Mouse (Mus musculus): ENCODE data around the gene Tbpl1. TPM values are rescaled to one million over a fixed set of nuclear protein-coding genes. Genes with fewer than 3 reads are reported as not detected.

Tbpl1 gene
- 10 to 100 TPM; 68.2 to 69.8 TPM for total RNA-seq (2021)

- intact Hi-C loops (cut with DNase I), result loop anchor here (5.0 kb wide), 2 partner anchors 719 to 1056 kb away; partner anchors contain the start of gene Rps12
- DNase-seq (ENCODE audit: low spot score in 2 of 2), result peak; percentile 96 to 97
These were observed at the start of gene Tbpl1 for GRCm38 (mm10) chr10:22731272-22732093. Gene Tbpl1, minus strand, starts transcription at chr10:22731938.

GRCm38 (mm10) chr10:22781466-22781865, 49.7 kb upstream of the Tbpl1 start:
- intact Hi-C loops (cut with DNase I), result loop anchor here (10.0 kb wide), 1 partner anchor 983 kb away; no protein-coding TSS in a partner anchor

GRCm38 (mm10) chr10:22777939-22778338, 46.2 kb upstream of the Tbpl1 start:
- DNase-seq (ENCODE audit: low spot score in 2 of 2), result peak in 1 of 2 experiments; percentile 14

More at GRCm38 (mm10) chr10:22781466-22781865, 49.7 kb upstream of the Tbpl1 start:
- DNase-seq (ENCODE audit: low spot score in 2 of 2), result no peak

GRCm38 (mm10) chr10:22776007-22776698, 44.4 kb upstream of the Tbpl1 start:
- DNase-seq (ENCODE audit: low spot score in 2 of 2), result peak; percentile 43 to 45
- intact Hi-C loops (cut with DNase I), result loop anchor here (1.0 to 5.0 kb wide), 2 partner anchors 159 to 197 kb away; no protein-coding TSS in a partner anchor

More at GRCm38 (mm10) chr10:22777939-22778338, 46.2 kb upstream of the Tbpl1 start:
- intact Hi-C loops (cut with DNase I), result loop anchor here (1.0 to 5.0 kb wide), 2 partner anchors 161 to 303 kb away; no protein-coding TSS in a partner anchor

GRCm38 (mm10) chr10:22775456-22775855, 43.7 kb upstream of the Tbpl1 start:
- intact Hi-C loops (cut with DNase I), result loop anchor here (5.0 kb wide), 1 partner anchor 158 kb away; no protein-coding TSS in a partner anchor
- no peak for DNase-seq (ENCODE audit: low spot score in 2 of 2)

GRCm38 (mm10) chr10:22774626-22775025, 42.9 kb upstream of the Tbpl1 start:
- DNase-seq (ENCODE audit: low spot score in 2 of 2), result no peak
- intact Hi-C loops (cut with DNase I), result loop anchor here (5.0 kb wide), 1 partner anchor 157 kb away; no protein-coding TSS in a partner anchor

- intact Hi-C loops (cut with DNase I), result no loop called here
- DNase-seq (ENCODE audit: low spot score in 2 of 2), result no peak
These were observed 22.5 kb upstream of the Tbpl1 start for GRCm38 (mm10) chr10:22754240-22754639.

- intact Hi-C loops (cut with DNase I), result no loop called here
These were observed 19.5 kb upstream of the Tbpl1 start for GRCm38 (mm10) chr10:22751175-22751682.

GRCm38 (mm10) chr10:22746334-22747322, 14.9 kb upstream of the Tbpl1 start:
- DNase-seq (ENCODE audit: low spot score in 2 of 2), result peak in 1 of 2 experiments; percentile 24
- intact Hi-C loops (cut with DNase I), result no loop called here

More at GRCm38 (mm10) chr10:22751175-22751682, 19.5 kb upstream of the Tbpl1 start:
- DNase-seq (ENCODE audit: low spot score in 2 of 2), result no peak

GRCm38 (mm10) chr10:22745922-22746321, 14.2 kb upstream of the Tbpl1 start:
- intact Hi-C loops (cut with DNase I), result no loop called here
- DNase-seq (ENCODE audit: low spot score in 2 of 2), result no peak

- DNase-seq (ENCODE audit: low spot score in 2 of 2), result no peak
- intact Hi-C loops (cut with DNase I), result loop anchor here (5.0 kb wide), 2 partner anchors 720 to 1055 kb away; partner anchors contain the start of gene Rps12
These were observed 443 bp upstream of the Tbpl1 start for GRCm38 (mm10) chr10:22732181-22732580.

GRCm38 (mm10) chr10:22730992-22731271, 806 bp downstream of the Tbpl1 start:
- DNase-seq (ENCODE audit: low spot score in 2 of 2), result no peak
- intact Hi-C loops (cut with DNase I), result loop anchor here (5.0 kb wide), 2 partner anchors 719 to 1056 kb away; partner anchors contain the start of gene Rps12

- peak in 1 of 2 experiments; percentile 50 for DNase-seq (ENCODE audit: low spot score in 2 of 2)
- intact Hi-C loops (cut with DNase I), result loop anchor here (5.0 kb wide), 2 partner anchors 718 to 1057 kb away; partner anchors contain the start of gene Rps12
These were observed 1.3 kb downstream of the Tbpl1 start for GRCm38 (mm10) chr10:22730266-22730991.

GRCm38 (mm10) chr10:22728257-22728656, 3.5 kb downstream of the Tbpl1 start:
- intact Hi-C loops (cut with DNase I), result no loop called here
- no peak for DNase-seq (ENCODE audit: low spot score in 2 of 2)

GRCm38 (mm10) chr10:22726295-22726694, 5.4 kb downstream of the Tbpl1 start:
- no peak for DNase-seq (ENCODE audit: low spot score in 2 of 2)
- intact Hi-C loops (cut with DNase I), result no loop called here

- intact Hi-C loops (cut with DNase I), result no loop called here
- no peak for DNase-seq (ENCODE audit: low spot score in 2 of 2)
These were observed 6.6 kb downstream of the Tbpl1 start for GRCm38 (mm10) chr10:22725166-22725565.

- DNase-seq (ENCODE audit: low spot score in 2 of 2), result no peak
- intact Hi-C loops (cut with DNase I), result no loop called here
These were observed 10.8 kb downstream of the Tbpl1 start for GRCm38 (mm10) chr10:22720781-22721529.
